Mouse (Mus musculus) embryonic fibroblast, embryonic 13.5 days (primary cell): Measurements from ENCODE around the gene Flg2. TPM values are rescaled to one million over a fixed set of nuclear protein-coding genes. Genes with fewer than 3 reads are reported as not detected.

Experiments
- H3K27ac ChIP-seq: 2 replicates; pipeline ENCODE4 v1.5.1; 2012; ENCODE audit warnings: low read length, control low read depth, inconsistent platforms; ENCODE audit not compliant: insufficient read depth
- H3K4me1 ChIP-seq: 2 replicates; pipeline ENCODE4 v1.6.1; 2011; ENCODE audit warnings: low read length; ENCODE audit not compliant: control insufficient read depth, insufficient read depth
- H3K4me3 ChIP-seq: 2 replicates; pipeline ENCODE4 v1.5.1; 2011; ENCODE audit warnings: mild to moderate bottlenecking, control low read depth, low read length; ENCODE audit not compliant: insufficient read depth
- CTCF ChIP-seq: IDR thresholded peaks from 2 replicates; pipeline ENCODE4 v1.5.1; 2011; ENCODE audit warnings: mild to moderate bottlenecking, control low read depth, low read length, moderate library complexity, borderline replicate concordance; ENCODE audit not compliant: insufficient read depth
- POLR2A ChIP-seq: IDR thresholded peaks from 2 replicates; pipeline ENCODE4 v1.6.1; 2011; ENCODE audit warnings: low read depth, mild to moderate bottlenecking, control low read depth, low read length, moderate library complexity
- polyA plus RNA-seq: library from polyadenylated mRNA; stranded (reverse); fragments of >200 nt; gene quantifications from 2 replicates; pipeline ENCODE4 v1.2.4, GENCODE M21; 2011; ENCODE audit warnings: low read depth; ENCODE audit not compliant: missing spikeins, insufficient read length

Flg2 gene
- not detected in 2 replicates for polyA plus RNA-seq

- TF ChIP-seq CTCF = no peak
- no peak for TF ChIP-seq POLR2A
- no peaks in the 10 kb centered on the region for H3K4me1 ChIP-seq
- H3K27ac ChIP-seq = no peak within 1 kb of the TSS
- H3K4me3 ChIP-seq = no peak within 1 kb of the TSS
These were observed at the start of gene Flg2 for GRCm38 (mm10) chr3:93196978-93197377. Gene Flg2 (plus strand): TSS chr3:93197278.

GRCm38 (mm10) chr3:93162502-93162901 is 34.6 kb upstream of the Flg2 start:
- Histone ChIP-seq H3K27ac (no peak overlapping the region), H3K4me3 (no peak overlapping the region), H3K4me1 (no peaks in the 10 kb centered on the region)
- TF ChIP-seq CTCF = no peak
- TF ChIP-seq POLR2A = no peak

GRCm38 (mm10) chr3:93162996-93163592 is 34.0 kb upstream of the Flg2 start:
- Histone ChIP-seq H3K4me3 (no peak overlapping the region), H3K27ac (no peak overlapping the region), H3K4me1 (no peaks in the 10 kb centered on the region)
- TF ChIP-seq CTCF (no peak), POLR2A (no peak)

- no peaks in the 10 kb centered on the region for H3K4me1 ChIP-seq
- H3K27ac ChIP-seq = no peak overlapping the region
- no peak overlapping the region for H3K4me3 ChIP-seq
- TF ChIP-seq CTCF (no peak), POLR2A (no peak)
These were observed 16.2 kb upstream of the Flg2 start for GRCm38 (mm10) chr3:93180856-93181255.

- TF ChIP-seq CTCF = no peak
- no peak for TF ChIP-seq POLR2A
- Histone ChIP-seq H3K4me1 (no peaks in the 10 kb centered on the region), H3K27ac (no peak overlapping the region), H3K4me3 (no peak overlapping the region)
These were observed 4.9 kb downstream of the Flg2 start for GRCm38 (mm10) chr3:93201955-93202354.

GRCm38 (mm10) chr3:93202499-93202898 is 5.4 kb downstream of the Flg2 start:
- Histone ChIP-seq H3K4me3 (no peak overlapping the region), H3K4me1 (no peaks in the 10 kb centered on the region), H3K27ac (no peak overlapping the region)
- TF ChIP-seq CTCF = no peak
- TF ChIP-seq POLR2A = no peak

Other genes starting within 250 kb of the Flg2 start
- not detected in 2 replicates for gene Lce3d, start 239.9 kb upstream of the Flg2 start, polyA plus RNA-seq
- not detected in 2 replicates for gene Lce3e, start 230.2 kb upstream of the Flg2 start, polyA plus RNA-seq
- not detected in 2 replicates for gene Lce3f, start 205.1 kb upstream of the Flg2 start, polyA plus RNA-seq
- 0.74 and 1.4 TPM in 2 replicates for gene Crct1, start 181.6 kb upstream of the Flg2 start, polyA plus RNA-seq
- not detected in 2 replicates for gene Lce1m, start 178.2 kb upstream of the Flg2 start, polyA plus RNA-seq
- gene Gm4858, start 128.5 kb upstream of the Flg2 start, polyA plus RNA-seq = not detected in 2 replicates
- gene Crnn, start 52.5 kb upstream of the Flg2 start, polyA plus RNA-seq = not detected in 2 replicates
- not detected in 2 replicates for gene Flg, start 76.2 kb downstream of the Flg2 start, polyA plus RNA-seq
- gene Hrnr, start 122.5 kb downstream of the Flg2 start, polyA plus RNA-seq = not detected in 2 replicates
- gene Rptn, start 196.4 kb downstream of the Flg2 start, polyA plus RNA-seq = not detected in 2 replicates
- gene Tchh, start 245.1 kb downstream of the Flg2 start, polyA plus RNA-seq = 0.17 and 0.32 TPM in 2 replicates